Mouse (Mus musculus): ENCODE results near the gene Med4.
"Not testable (repeated sequence)": the region's sequence is repeated elsewhere in the genome, so short reads cannot be mapped to it uniquely, and the experiment has no call there.

Med4 gene

GRCm38 (mm10) chr14:73501283-73501682, 8.5 kb upstream of the Med4 start:
- no peak for DNase-seq (ENCODE audit: extremely low read depth, low read depth, low spot score)

GRCm38 (mm10) chr14:73501721-73502120, 8.1 kb upstream of the Med4 start:
- DNase-seq (ENCODE audit: extremely low read depth, low read depth, low spot score) = no peak

- DNase-seq (ENCODE audit: extremely low read depth, low read depth, low spot score) = peak; percentile 56
Observed at GRCm38 (mm10) chr14:73502591-73503184, 7.1 kb upstream of the Med4 start.

DNA sequence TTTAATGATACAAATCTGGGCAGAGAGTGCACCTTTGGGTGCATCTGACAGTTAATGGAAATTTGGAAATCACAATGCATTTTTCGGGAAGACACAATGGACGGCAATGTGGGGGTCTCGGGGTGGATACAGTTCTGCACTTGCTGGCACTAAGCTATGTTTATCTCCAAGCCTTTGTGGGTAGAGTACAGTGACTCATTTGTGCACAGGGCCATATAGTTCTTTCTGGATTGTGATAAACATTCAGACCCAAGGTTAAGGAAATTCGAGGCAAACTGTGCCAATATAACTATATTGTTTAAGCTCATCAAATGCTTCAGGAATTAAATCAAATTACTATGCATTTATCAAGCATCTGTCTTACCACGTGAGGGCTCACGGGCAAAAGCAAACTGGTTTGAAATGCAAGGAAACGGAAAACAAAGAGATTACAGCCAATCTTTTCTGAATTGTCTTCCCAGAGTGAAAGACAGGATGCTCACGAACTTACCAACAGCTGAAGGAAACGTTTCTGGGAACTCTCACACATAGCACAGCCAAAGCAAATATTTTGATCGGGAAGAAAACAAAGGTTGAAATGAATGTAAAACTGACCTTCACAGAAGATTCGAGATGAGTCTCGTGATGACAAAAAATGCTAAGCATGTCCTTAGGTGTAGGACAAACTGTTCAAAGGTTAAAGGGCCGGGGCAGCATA, 6.4 kb upstream of the Med4 start:
- no peak for DNase-seq (ENCODE audit: extremely low read depth, low read depth, low spot score)

DNA sequence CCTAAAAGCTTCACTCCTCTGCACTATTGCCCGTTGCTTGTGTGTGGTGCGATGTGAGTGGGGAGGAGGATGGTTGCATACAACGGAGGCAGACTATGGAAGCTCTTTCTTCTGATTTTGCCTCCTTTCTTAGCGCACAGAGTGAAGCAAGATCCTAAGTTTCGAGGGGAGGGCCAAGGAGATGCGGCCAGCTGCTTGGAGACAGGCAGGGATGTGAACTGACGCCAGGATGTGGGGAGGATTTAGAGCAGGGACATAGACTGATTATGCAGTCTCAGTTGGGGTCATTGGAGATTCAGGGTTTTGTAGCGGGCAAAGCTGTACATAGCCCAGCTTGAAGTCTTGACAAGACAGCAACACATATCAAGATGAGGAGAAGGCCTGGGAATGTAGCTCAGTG, 3.5 kb upstream of the Med4 start:
- DNase-seq (ENCODE audit: extremely low read depth, low read depth, low spot score) = no peak

DNA sequence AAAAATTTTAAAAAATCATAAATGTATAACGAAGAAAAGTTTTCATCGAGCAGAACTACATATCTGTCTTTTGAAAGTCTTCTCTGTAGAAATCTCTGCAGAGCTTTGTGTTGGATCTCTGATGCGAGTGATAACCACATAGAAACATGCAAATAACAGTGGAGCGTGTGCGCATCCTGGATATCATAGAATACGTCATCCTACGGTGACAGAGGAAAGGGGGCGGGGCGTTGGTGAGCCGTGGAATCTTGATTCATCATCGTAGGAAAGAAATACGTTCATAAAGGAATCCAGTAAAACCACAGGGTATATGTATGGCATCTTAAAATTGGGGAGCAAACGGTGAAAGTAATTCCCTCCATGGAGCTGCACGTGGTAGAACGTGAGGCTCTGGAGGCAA, 2.6 kb upstream of the Med4 start:
- DNase-seq (ENCODE audit: extremely low read depth, low read depth, low spot score) = no peak

DNA sequence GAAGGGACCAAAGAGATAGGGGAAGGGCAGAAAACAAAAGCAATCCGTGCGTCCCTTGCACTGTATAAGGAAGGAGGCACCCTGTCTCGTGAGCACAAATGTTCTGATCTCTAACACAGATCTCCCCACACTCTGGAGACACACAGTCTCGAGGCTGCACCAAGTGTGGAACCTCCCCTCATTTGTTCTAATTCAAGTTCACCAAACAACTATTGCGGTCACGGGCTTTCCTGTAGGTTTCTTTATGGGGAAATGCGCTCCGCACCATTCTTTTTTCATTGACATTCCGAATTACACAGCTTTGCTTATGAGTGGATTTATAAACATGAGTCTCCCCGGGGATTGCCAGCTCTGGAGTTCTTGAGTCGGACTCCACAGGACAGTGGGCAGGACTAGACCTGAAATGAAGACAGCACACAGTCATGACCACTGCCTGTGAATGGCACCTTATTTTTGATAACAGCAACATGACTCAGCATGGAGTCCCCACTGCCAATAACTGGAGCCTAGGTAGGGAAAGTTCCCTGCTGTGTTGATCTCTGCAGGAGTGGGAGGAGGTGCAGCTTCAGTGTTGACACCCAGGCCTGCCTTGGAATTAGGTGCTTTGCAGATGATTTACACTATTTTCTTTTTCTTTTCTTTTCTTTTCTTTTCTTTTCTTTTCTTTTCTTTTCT, 2.0 kb upstream of the Med4 start:
- DNase-seq (ENCODE audit: extremely low read depth, low read depth, low spot score) = no peak

DNA sequence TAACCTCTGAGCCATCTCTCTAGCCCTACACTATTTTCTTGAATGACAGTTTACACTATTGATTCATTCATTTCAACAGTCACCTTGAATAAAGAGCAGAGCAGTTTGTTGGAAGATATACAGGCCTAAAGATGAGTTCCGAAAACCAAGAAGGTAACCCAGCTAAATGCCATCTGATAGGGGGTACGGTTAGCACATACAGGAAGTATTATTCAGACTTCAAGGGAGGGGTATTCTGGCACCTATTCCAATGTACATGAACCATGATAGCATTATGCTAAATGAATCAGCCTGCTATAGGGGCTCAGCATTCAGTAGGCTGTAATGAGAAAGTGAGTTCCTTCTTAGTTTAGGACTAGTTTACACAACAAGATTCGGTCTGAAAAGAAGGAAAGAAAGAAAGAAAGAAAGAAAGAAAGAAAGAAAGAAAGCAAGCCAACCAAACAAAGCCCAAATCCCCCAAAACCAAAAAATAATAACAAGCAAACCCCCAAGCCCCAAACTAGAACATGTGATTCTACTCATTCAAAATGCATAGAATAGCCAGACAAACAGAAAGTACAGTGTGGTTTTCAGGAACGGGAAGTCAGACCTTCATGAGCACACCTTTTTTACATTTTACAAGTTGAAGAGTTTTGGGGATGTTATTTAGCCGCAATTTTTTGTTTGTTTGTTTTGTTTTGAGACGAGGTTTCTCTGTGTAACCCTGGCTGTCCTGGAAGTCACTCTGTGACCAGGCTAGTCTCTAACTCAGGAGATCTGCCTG, 1.0 kb upstream of the Med4 start:
- no peak for DNase-seq (ENCODE audit: extremely low read depth, low read depth, low spot score)

DNA sequence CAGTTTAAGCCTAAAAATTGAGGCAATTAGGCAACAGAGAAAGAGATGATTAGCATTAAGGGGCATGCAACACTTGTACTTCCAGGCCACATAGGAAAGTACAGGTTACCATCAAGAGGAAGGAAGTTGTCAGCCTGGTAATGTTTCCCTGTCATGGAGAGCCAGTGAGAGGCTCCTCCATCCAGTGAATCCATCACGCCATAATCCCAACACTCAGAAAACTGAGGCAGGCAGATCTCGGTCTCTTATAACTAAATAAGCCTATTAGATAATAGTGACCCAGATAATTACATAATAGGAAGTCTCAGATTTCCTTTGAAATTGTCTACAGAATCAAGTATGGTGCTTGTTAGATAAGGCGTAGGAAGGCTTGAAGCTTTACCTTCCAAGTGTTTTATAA, 14.3 kb downstream of the Med4 start:
- no peak for DNase-seq (ENCODE audit: extremely low read depth, low read depth, low spot score)

- DNase-seq (ENCODE audit: extremely low read depth, low read depth, low spot score) = peak; percentile 55
Observed at GRCm38 (mm10) chr14:73524766-73525448, 15.1 kb downstream of the Med4 start, which contains the start of gene Sucla2. TSS of gene Sucla2 (plus strand) at chr14:73525319.

DNA sequence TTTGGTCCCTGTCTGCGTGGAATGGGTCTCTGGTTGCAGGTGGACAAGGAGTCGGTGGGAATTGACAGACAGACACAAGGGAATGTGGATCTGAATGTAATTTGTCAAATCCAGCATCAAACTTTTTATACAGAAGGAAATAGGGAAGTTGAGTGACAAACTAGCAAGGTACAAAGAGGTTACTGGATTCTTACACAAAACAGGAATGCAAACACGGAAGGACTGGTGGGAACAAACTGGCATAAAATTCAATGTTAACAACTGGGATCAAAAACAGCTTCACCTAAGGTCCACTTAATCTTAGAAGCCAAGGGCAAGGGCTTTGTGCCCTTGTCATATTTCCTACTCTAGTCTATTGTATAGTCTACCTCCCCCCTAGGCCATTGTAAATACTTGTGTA, 18.8 kb downstream of the Med4 start:
- DNase-seq (ENCODE audit: extremely low read depth, low read depth, low spot score) = not testable (repeated sequence)

GRCm38 (mm10) chr14:73533755-73534465, 24.1 kb downstream of the Med4 start:
- DNase-seq (ENCODE audit: extremely low read depth, low read depth, low spot score) = no peak

DNA sequence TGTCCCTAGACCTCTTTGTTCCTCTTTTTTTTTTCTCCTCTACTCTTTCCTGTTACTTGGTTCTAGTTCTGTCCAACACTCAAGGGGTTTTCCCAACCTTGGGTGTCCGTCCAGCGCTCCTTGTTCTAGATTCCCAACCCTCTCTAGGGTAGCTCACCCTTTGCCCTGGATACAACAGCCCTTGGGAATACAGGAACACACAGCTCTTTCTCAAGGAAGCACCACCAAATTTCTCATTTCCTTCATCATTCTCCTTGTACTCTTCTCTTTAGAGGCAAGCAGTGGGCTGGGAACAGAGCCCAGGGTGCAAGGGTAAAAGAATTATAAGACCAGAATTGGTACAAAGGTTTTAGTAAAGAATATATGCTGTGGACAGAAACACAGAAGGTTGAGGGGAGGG, 25.8 kb downstream of the Med4 start:
- DNase-seq (ENCODE audit: extremely low read depth, low read depth, low spot score) = no peak

DNA sequence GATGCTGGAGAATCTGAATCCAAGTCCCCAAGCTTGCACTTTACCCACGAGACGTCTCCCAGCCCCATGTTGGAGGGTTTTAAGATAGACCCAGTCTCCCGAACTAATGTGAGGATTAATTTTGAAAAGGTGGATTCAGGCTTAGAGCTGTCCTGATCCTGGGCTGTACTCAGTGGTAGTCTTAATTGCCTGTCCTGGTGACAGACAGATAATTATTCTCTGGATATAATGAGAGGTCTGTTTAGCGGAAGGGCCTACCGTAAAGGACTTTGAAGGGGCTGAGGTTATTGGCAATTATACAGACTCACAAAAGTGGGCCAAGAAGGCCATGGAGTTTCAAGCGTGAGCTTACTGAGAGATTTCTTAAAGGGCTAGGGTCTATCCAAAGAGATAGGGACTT, 34.0 kb downstream of the Med4 start:
- no peak for DNase-seq (ENCODE audit: extremely low read depth, low read depth, low spot score)

DNA sequence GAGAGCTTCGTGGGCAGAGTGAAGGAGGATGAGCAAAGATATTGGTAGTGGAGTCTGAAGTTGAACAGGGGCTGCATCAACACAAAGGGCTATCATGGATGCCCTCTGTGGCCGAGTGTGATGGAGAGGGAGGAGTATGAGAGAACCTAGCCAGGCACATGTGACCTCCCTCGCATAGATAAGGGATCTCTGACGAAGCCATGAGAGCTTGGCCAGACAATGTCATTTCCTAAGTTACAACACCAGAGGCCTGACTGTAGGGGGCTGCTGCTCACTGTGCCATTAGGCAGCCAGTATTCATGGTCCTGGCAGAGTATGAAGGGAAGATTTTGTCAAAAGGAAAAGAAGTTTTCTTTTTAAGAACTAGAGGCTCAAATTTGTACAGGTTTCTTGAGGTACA, 37.2 kb downstream of the Med4 start:
- DNase-seq (ENCODE audit: extremely low read depth, low read depth, low spot score) = no peak

DNA sequence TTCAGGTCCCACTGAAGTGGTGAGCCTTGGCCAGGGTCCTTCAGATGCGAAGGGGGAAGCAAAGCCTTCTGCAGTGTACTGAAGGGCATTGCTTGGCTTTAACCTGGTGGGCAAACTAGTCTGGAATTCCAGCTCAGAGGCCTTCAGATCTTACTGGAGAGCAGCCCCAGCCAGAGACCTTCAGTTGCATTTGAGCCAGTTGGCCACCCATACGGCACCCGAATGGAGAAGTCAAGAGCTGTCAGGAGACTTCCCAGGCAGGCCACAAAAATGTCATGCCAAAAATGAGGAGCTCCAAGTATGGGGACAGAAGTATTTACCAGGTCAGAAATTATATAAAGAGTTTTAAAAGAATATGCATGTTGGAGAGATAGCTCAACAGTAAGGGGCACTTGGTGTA, 38.2 kb downstream of the Med4 start, which contains the start of gene Nudt15:
Nudt15 (minus strand) TSS at position 192 of the 400 bp plus-strand sequence.
- DNase-seq (ENCODE audit: extremely low read depth, low read depth, low spot score) = no peak

DNA sequence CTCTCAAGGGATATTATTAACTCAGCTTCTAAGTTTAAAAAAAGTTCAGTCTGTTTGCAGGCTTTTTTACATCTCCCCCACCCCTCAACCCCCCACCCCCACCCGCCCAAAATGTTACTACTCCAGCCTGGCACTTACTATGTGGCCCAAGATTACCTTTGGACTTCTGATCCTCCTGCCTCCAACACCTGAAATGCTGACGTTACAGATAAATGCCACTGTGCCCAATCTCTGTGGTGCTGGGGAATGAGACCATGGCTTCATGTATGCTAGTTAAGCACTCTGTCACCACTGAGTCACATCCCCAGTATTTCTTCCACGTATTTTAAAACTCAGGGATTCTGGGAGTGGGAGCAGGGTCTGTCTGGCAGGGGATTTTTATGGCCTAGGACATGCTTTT, 40.5 kb downstream of the Med4 start:
- no peak for DNase-seq (ENCODE audit: extremely low read depth, low read depth, low spot score)

DNA sequence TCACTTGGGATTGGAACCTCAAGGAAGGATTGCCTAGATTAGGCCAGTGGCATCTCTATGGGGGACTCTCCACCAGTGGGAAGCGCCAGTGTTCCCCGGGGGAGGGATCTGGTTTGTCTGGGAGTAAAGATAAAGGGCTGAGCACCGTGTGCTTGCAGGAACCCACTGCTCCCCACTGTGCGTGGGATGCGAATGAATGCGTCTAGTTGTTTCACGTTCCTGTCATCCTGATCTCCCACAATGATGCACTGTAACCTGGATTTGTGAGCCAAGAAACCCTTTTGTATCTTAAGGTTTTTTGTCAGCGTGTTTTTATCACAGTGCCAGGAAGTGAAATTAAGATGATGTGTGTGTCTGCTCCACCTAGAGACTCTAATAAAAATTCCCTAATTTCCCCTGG, 40.9 kb downstream of the Med4 start:
- DNase-seq (ENCODE audit: extremely low read depth, low read depth, low spot score) = no peak

- DNase-seq (ENCODE audit: extremely low read depth, low read depth, low spot score) = no peak
Observed at GRCm38 (mm10) chr14:73551164-73551563, 41.3 kb downstream of the Med4 start.

Measured in fat pad, adult 2 months (tissue).